Mouse (Mus musculus) spleen, postnatal 36 days (tissue): ENCODE results near the gene Caml.
"Not testable (repeated sequence)": the region's sequence is repeated elsewhere in the genome, so short reads cannot be mapped to it uniquely, and the experiment has no call there.

Experiments used
- DNase-seq, 2 experiments: peaks; one replicate each; pipeline ENCODE4 v3.0.0; 2022; ENCODE audit warnings: low spot score in 2 of 2, mixed read lengths in 1 of 2

The Caml gene

DNA sequence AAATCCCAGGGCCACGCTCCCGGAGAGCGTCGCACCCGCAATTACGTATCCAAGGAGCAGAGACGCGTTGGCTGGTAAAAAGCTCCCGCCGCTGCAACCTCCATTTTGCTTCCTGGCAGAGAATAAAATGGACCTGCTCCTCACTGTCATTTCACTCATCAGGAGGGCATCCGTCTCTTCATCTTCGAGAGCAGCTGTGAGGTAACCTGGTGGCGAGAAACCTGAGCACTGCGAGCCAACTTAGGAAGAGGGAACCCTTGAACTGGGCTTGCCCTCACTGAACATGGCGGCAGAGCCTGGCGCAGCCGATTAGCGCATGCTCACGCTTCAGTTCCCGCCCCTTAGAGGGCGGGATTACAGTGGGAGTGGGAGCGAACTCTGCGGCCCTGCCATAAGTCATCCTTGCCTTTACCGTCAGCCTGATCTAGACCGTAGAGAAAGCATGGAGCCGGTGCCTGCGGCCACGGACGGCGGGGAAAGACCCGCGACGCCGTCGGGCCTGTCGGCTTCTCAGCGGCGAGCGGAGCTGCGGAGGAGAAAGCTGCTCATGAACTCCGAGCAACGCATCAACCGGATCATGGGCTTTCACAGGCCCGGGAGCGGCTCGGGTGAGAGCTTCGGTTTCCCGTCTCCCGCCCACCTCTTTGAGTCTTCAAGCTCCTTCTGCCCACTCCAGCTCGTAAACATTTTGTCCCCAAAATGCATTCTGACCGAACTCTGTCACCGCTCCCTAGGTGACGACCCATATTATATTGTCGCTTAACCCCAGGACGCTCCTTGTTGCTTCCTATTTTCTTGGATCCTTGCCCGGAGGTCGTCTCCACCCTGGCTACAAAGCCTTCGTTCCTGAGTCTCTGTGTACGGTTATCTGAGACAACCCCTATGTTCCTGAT is at the start of gene Caml:
Gene Caml (plus strand): TSS at position 357 of the 893 bp plus-strand sequence.
- peak; percentile 87 to 90 for DNase-seq

DNA sequence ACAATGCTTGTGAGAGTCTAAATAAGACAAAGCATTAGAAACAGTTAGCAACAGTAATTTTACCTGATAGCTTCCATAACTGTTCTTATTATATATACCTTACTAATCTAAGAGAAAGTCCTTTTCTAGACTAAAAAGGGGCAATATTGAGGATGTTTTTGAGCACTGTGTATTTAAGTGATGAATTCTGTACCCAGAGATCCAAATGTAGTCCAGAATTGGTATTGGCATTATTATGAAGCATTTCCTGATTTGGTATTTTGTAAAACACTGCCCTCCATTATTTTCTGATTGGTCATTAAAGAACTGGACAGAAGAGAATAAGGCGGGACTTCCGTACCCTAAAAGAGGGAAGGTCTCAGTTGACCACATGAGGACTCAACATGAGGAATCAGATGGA is 49.4 kb upstream of the Caml start, which contains the start of gene Tmed9:
Gene Tmed9 (plus strand): TSS at position 301 of the 400 bp plus-strand sequence.
- DNase-seq = no peak

DNA sequence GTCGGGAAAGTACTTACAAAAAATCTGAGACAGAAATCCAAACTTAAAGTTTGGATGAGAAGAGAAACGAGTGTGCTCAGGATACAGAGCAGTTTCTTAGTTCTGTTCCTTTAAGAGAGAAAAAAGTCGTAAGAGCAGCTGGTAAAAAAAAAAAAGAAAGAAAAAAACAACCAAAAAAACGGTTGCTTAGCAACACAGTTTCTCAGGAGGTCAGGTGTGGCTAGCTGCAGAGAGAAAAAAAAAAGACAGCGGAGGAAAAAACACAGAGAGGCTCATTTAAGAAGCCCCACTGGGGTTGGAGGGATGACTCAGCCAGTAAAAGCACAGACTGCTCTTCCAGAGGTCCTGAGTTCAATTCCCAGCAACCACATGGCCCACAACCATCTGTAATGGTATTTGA is 48.5 kb upstream of the Caml start:
- DNase-seq = no peak

GRCm38 (mm10) chr13:55575932-55576331 is 46.9 kb upstream of the Caml start:
- no peak for DNase-seq

DNA sequence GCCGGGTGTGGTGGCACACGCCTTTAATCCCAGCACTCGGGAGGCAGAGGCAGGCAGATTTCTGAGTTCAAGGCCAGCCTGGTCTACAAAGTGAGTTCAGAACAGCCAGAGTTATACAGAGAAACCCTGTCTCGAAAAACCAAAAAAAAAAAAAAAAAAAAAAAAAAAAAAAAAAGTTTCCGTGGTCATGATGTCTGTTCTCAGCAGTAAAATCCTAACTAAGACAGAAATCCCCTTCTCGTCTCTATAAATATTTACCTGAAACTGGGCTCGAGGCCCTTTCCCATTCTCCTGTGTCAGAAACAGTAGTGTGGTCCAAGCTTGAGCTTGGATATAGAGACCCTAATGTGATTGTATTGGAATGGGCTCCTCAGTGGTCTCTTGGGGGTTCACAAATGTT is 45.9 kb upstream of the Caml start:
- not testable (repeated sequence) for DNase-seq

DNA sequence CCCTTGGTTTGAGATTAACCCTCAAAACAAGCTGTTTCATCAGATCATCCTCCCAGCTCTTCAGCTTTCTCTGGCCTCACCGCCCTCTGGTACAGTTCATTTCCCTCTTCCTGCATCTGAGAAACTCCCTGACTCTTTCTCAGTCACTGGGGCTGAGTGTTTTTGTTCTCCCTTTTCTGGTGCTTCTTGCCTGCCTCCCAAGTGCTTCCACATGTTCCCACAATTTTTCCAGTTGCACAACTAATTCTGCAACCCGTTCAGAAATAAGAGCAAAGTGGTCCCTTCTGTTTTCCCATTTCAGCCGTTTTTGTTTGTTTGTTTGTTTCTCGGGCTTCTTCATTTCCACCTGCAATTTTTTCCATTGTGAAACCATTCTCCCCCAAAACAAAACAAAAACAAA is 44.7 kb upstream of the Caml start:
- no peak for DNase-seq

DNA sequence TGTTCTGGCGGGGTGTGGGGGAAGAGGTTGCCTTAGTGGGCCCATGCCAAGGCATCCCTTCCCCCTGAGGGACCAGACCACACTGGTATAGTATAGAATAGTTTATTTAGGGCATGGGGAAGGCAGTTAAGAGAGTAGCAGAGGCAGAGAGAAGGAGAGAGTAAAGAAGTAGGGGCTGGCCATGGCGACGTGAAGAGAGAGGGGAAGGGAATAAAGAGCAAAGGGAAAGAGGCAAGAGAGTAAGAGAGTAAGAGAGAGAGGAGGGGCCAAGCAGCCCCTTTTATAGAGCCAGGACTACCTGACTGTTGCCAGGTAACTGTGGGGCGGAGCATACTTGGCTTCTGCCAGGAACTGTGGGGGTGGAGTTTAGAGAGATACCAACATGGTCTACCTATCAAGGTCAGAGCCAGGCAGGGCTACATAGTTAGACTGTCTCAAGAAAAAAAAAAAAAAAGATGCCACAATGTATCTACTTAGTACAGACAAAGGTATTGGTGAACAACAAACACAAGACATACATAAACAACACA is 30.8 kb upstream of the Caml start:
- DNase-seq = no peak

DNA sequence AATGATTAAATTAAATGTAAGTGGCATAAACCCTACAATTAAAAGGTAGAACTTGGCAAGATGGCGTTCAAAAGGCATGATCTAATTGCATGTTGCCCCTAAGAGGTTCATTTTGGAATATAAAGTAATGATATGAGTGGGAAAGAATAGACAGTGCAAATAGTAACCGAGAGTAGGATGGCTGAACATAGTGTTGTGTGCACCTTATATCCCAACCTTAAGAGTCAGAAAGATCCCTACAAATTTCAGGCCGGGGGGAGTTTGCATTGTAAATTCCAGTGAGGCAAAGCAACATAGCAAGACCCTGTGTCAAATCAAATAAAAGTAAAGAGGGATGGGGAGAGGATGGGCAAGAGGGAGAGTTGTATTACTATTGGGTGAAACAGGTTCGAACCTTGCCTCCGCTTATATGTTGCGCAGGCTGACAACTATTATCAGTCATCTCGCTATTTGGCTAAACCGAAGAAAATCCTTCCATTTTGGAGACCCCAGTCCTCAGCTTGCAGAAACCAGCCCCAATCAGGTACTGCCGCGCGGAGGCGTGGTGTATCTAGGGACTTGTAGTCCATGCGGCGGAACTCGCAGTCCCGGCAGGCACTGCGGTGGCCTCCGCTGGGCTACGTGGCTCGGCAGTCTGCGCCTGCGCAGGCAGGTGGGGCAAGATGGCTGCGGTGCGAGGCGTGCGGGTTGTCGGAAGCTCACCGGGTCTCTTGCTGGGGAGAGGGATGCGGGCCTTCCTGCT is 30.1 kb upstream of the Caml start:
- DNase-seq = peak; percentile 96

GRCm38 (mm10) chr13:55593254-55593747 is 29.5 kb upstream of the Caml start:
- no peak for DNase-seq

GRCm38 (mm10) chr13:55595375-55595774 is 27.4 kb upstream of the Caml start:
- DNase-seq = no peak

GRCm38 (mm10) chr13:55596802-55597201 is 26.0 kb upstream of the Caml start:
- no peak for DNase-seq

- DNase-seq = peak; percentile 79 to 80
These were observed 23.0 kb upstream of the Caml start, which contains the start of gene B4galt7 for GRCm38 (mm10) chr13:55599566-55600540. B4galt7 (plus strand) TSS chr13:55599896.

GRCm38 (mm10) chr13:55600657-55601056 is 22.1 kb upstream of the Caml start:
- peak; percentile 34 to 57 for DNase-seq

DNA sequence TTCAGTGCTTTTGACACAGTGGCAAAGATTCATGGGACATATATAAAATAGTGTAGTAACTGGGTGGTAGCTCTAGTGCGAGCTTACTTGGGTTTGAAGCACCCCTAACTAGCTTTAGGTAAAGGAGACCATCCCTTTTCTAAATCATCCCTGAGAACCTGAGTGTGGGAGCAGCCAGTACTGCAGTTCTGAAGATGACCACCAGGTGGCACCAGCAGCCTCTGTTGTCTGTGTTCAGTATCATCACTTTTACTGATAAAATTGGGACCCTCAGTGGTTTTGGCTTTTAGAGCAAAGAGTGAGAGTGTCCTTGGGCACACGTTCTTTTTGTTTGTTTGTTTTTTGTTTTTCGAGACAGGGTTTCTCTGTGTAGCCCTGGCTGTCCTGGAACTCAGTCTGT is 21.2 kb upstream of the Caml start:
- peak; percentile 65 to 74 for DNase-seq

- DNase-seq = no peak
These were observed 18.2 kb upstream of the Caml start for GRCm38 (mm10) chr13:55604606-55605005.

- no peak for DNase-seq
These were observed 15.7 kb upstream of the Caml start for GRCm38 (mm10) chr13:55606899-55607623.

- DNase-seq = no peak
These were observed 15.2 kb upstream of the Caml start for GRCm38 (mm10) chr13:55607624-55608006.

- DNase-seq = no peak
These were observed 10.8 kb upstream of the Caml start for GRCm38 (mm10) chr13:55611996-55612395.

GRCm38 (mm10) chr13:55613471-55613870 is 9.3 kb upstream of the Caml start:
- DNase-seq = no peak

DNA sequence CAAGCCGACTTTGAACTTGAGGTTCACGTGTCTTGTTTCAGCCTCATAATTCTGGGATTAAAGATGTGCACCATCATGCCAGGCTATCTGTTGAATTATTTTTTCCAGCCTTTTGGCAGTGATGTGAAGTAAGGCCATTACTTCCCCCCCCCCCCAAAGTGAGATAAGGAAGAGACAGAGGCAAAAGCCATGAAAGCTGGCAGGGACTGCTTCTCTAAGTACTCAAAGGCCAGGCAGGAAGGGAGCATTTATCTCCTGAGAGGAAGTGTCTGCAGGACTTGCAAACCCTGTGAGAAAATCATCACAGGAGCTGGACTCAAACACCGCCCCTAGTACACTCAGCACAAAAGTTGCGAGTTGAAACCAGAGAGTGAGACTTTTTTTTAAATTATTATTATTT is 3.5 kb upstream of the Caml start:
- no peak for DNase-seq
